Mouse (Mus musculus) bone marrow macrophage, adult 2 months (primary cell): ENCODE results near the gene Slc35a2.

Source experiments
- CTCF ChIP-seq: IDR thresholded peaks from 2 replicates; pipeline ENCODE4 v1.5.1; 2012; ENCODE audit warnings: low read depth, mild to moderate bottlenecking, low read length, moderate library complexity
- POLR2A ChIP-seq: IDR thresholded peaks from 2 replicates; pipeline ENCODE4 v1.6.1; 2012; ENCODE audit warnings: mild to moderate bottlenecking, low read depth, low read length, borderline replicate concordance

- TF ChIP-seq CTCF (no peak), POLR2A (no peak)
These were observed 29.2 kb upstream of the Slc35a2 start for GRCm38 (mm10) chrX:7854578-7854977.
